Mouse (Mus musculus) MEL (cell line): Measurements from ENCODE around the gene Fth1. TPM values are rescaled to one million over a fixed set of nuclear protein-coding genes. Genes with fewer than 3 reads are reported as not detected.
A peak's percentile ranks its signal among the peaks of the same experiment; 100 is the strongest.

Experiments
- DNase-seq: peaks from one replicate; pipeline ENCODE4 v3.0.0; 2011; ENCODE audit warnings: low read depth, low spot score
- H3K27ac ChIP-seq: 2 replicates; pipeline ENCODE4 v1.5.1; 2012; ENCODE audit warnings: low read depth, mild to moderate bottlenecking, control low read depth, low read length, moderate library complexity; ENCODE audit not compliant: control insufficient read depth
- H3K27me3 ChIP-seq, 2 experiments: fragments of 150-350 bp in 1 of 2; sonication (generic) in 1 of 2; 2 replicates each; pipeline ENCODE4 v1.6.1; 2012; ENCODE audit warnings: low read length in 2 of 2, mild to moderate bottlenecking in 2 of 2, improper control_type of control experiment in 1 of 2, moderate library complexity in 1 of 2; ENCODE audit not compliant: insufficient read depth in 2 of 2, control insufficient read depth in 1 of 2
- H3K36me3 ChIP-seq, 2 experiments: 2 replicates each; pipeline ENCODE4 v1.6.1; 2012 to 2014; ENCODE audit warnings: low read length in 2 of 2, improper control_type of control experiment in 1 of 2, inconsistent platforms in 1 of 2, mild to moderate bottlenecking in 1 of 2; ENCODE audit not compliant: insufficient read depth in 2 of 2, control insufficient read depth in 1 of 2
- H3K4me1 ChIP-seq, 2 experiments: fragments of 150-350 bp in 1 of 2; sonication (generic) in 1 of 2; 2 replicates each; pipeline ENCODE4 v1.6.1; 2012; ENCODE audit warnings: low read length in 2 of 2, improper control_type of control experiment in 1 of 2, mild to moderate bottlenecking in 1 of 2; ENCODE audit not compliant: insufficient read depth in 2 of 2, control insufficient read depth in 1 of 2
- H3K4me3 ChIP-seq, 2 experiments: fragments of 150-350 bp in 1 of 2; sonication (generic) in 1 of 2; 2 replicates each; pipeline ENCODE4 v1.5.1; 2012; ENCODE audit warnings: low read depth in 2 of 2, low read length in 2 of 2, mild to moderate bottlenecking in 2 of 2, moderate library complexity in 2 of 2, control low read depth in 1 of 2, improper control_type of control experiment in 1 of 2; ENCODE audit not compliant: control insufficient read depth in 1 of 2, insufficient read depth in 1 of 2
- H3K79me2 ChIP-seq: 2 replicates; pipeline ENCODE4 v1.6.1; 2012; ENCODE audit warnings: mild to moderate bottlenecking, low read length, moderate library complexity; ENCODE audit not compliant: control insufficient read depth, poor library complexity, insufficient read depth
- H3K9ac ChIP-seq: 2 replicates; pipeline ENCODE4 v1.6.1; 2012; ENCODE audit warnings: low read depth, mild to moderate bottlenecking, control low read depth, low read length, moderate library complexity; ENCODE audit not compliant: control insufficient read depth, poor library complexity, severe bottlenecking
- H3K9me3 ChIP-seq: fragments of 150-350 bp; sonication (generic); replicated peaks from 2 replicates; pipeline ENCODE4 v1.6.1; 2012; ENCODE audit warnings: mild to moderate bottlenecking, low read length, improper control_type of control experiment, moderate library complexity; ENCODE audit not compliant: insufficient read depth
- CHD1 ChIP-seq: IDR thresholded peaks from 2 replicates; pipeline ENCODE4 v1.6.1; 2012; ENCODE audit warnings: low read depth, mild to moderate bottlenecking, inconsistent platforms, low read length, improper control_type of control experiment
- ELF1 ChIP-seq: IDR thresholded peaks from 2 replicates; pipeline ENCODE4 v1.6.1; 2014; ENCODE audit warnings: low read depth, mild to moderate bottlenecking, inconsistent platforms, low read length, improper control_type of control experiment, moderate library complexity
- EP300 ChIP-seq, 2 experiments: IDR thresholded peaks; 2 replicates each; pipeline ENCODE4 v1.6.1; 2011; ENCODE audit warnings: improper control_type of control experiment in 2 of 2, low read length in 2 of 2, low read depth in 1 of 2, mild to moderate bottlenecking in 1 of 2
- ETS1 ChIP-seq: IDR thresholded peaks from 2 replicates; pipeline ENCODE4 v1.6.1; 2012; ENCODE audit warnings: low read depth, mild to moderate bottlenecking, inconsistent platforms, low read length, improper control_type of control experiment, moderate library complexity
- MAFK ChIP-seq: IDR thresholded peaks from 2 replicates; pipeline ENCODE4 v1.6.1; 2011; ENCODE audit warnings: low read depth, mild to moderate bottlenecking, low read length, improper control_type of control experiment, borderline replicate concordance
- MAZ ChIP-seq: IDR thresholded peaks from 2 replicates; pipeline ENCODE4 v1.6.1; 2012; ENCODE audit warnings: low read depth, mild to moderate bottlenecking, inconsistent platforms, low read length, improper control_type of control experiment
- MEF2A ChIP-seq: IDR thresholded peaks from 2 replicates; pipeline ENCODE4 v1.6.1; 2014; ENCODE audit warnings: low read depth, mild to moderate bottlenecking, inconsistent platforms, low read length, improper control_type of control experiment; ENCODE audit not compliant: poor library complexity, insufficient replicate concordance, severe bottlenecking; ENCODE audit errors: extremely low read depth
- MXI1 ChIP-seq: IDR thresholded peaks from 2 replicates; pipeline ENCODE4 v1.6.1; 2011; ENCODE audit warnings: mild to moderate bottlenecking, low read depth, low read length, improper control_type of control experiment
- NELFE ChIP-seq: IDR thresholded peaks from 2 replicates; pipeline ENCODE4 v1.6.1; 2011; ENCODE audit warnings: low read depth, low read length, improper control_type of control experiment
- NRF1 ChIP-seq: IDR thresholded peaks from 2 replicates; pipeline ENCODE4 v1.6.1; 2014; ENCODE audit warnings: low read depth, mild to moderate bottlenecking, inconsistent platforms, low read length, improper control_type of control experiment, moderate library complexity; ENCODE audit not compliant: poor library complexity, insufficient read depth, severe bottlenecking
- POLR2A ChIP-seq, 2 experiments: IDR thresholded peaks; 2 replicates each; pipeline ENCODE4 v1.6.1; 2011 to 2012; ENCODE audit warnings: low read length in 2 of 2, mild to moderate bottlenecking in 2 of 2, control low read depth in 1 of 2, improper control_type of control experiment in 1 of 2, low read depth in 1 of 2, moderate library complexity in 1 of 2; ENCODE audit not compliant: control insufficient read depth in 1 of 2, insufficient read depth in 1 of 2, poor library complexity in 1 of 2
- RAD21 ChIP-seq: IDR thresholded peaks from 2 replicates; pipeline ENCODE4 v1.6.1; 2011; ENCODE audit warnings: mild to moderate bottlenecking, low read depth, low read length, improper control_type of control experiment
- TBP ChIP-seq: IDR thresholded peaks from 2 replicates; pipeline ENCODE4 v1.8.0; 2011; ENCODE audit warnings: low read depth, low read length, improper control_type of control experiment
- TCF12 ChIP-seq: IDR thresholded peaks from 2 replicates; pipeline ENCODE4 v1.6.1; 2014; ENCODE audit warnings: low read depth, mild to moderate bottlenecking, inconsistent platforms, low read length, improper control_type of control experiment, moderate library complexity
- USF2 ChIP-seq, 2 experiments: IDR thresholded peaks; 2 replicates each; pipeline ENCODE4 v1.6.1; 2011 to 2012; ENCODE audit warnings: improper control_type of control experiment in 2 of 2, low read length in 2 of 2, borderline replicate concordance in 1 of 2, inconsistent platforms in 1 of 2, low read depth in 1 of 2, mild to moderate bottlenecking in 1 of 2; ENCODE audit not compliant: insufficient read depth in 1 of 2
- polyA plus RNA-seq, 2 experiments: library from polyadenylated mRNA; stranded (reverse) in 1 of 2; unstranded in 1 of 2; fragments of >175 nt in 1 of 2; fragments of >200 nt in 1 of 2; gene quantifications; 2 replicates each; pipeline versions ENCODE4 v1.2.1 to v1.2.4; 2012; ENCODE audit warnings: low replicate concordance in 2 of 2, low read depth in 1 of 2; ENCODE audit not compliant: insufficient read length in 2 of 2, insufficient read depth in 1 of 2, missing spikeins in 1 of 2
- total RNA-seq: library from RNA; depleted of rRNA; stranded (reverse); fragments of 300-350 nt; gene quantifications from 2 replicates; pipeline ENCODE4 v1.2.3, GENCODE M21; 2012

Fth1 gene
- total and polyA plus RNA-seq, 3 experiments: 444 to 2,175 (median 2,118) TPM

- DNase-seq: peak; percentile 69
- no peaks in the 10 kb centered on the region for H3K27me3 ChIP-seq
Observed at GRCm38 (mm10) chr19:9942539-9943533, 37.6 kb upstream of the Fth1 start.

GRCm38 (mm10) chr19:9945800-9946564 is 34.4 kb upstream of the Fth1 start:
- no peak for DNase-seq
- no peaks in the 10 kb centered on the region for H3K27me3 ChIP-seq
- H3K4me3 ChIP-seq: no peak overlapping the region
- no peak for TF ChIP-seq MAFK
- no peak for TF ChIP-seq MAZ
- TF ChIP-seq ELF1: no peak
- no peak for TF ChIP-seq USF2 (IDR thresholded peaks at IDR 0.05; ENCODE audit: borderline replicate concordance in 1 of 2, insufficient read depth in 1 of 2, low read depth in 1 of 2, low read length in 2 of 2)
- TF ChIP-seq NRF1: no peak
- TF ChIP-seq ETS1: no peak
- no peak for TF ChIP-seq MEF2A
- no peak for TF ChIP-seq TBP
- TF ChIP-seq RAD21: no peak
- TF ChIP-seq CHD1: no peak
- H3K4me1 ChIP-seq: peaks cover 5 to 16% of the 10 kb centered on the region in 2 experiments; a peak in 3 of 4 replicates
- no peak overlapping the region for H3K9ac ChIP-seq
- no peaks in the 10 kb centered on the region for H3K9me3 ChIP-seq
- no peaks in the 10 kb centered on the region for H3K36me3 ChIP-seq
- H3K79me2 ChIP-seq: no peaks in the 10 kb centered on the region
- no peak overlapping the region for H3K27ac ChIP-seq

More at GRCm38 (mm10) chr19:9942539-9943533, 37.6 kb upstream of the Fth1 start:
- no peak overlapping the region for H3K27ac ChIP-seq
- no peaks in the 10 kb centered on the region for H3K9me3 ChIP-seq
- no peaks in the 10 kb centered on the region for H3K36me3 ChIP-seq
- no peaks in the 10 kb centered on the region for H3K79me2 ChIP-seq
- 0 out of 2 replicates have a peak overlapping the region, but pooled peaks have one; percentile 5 for H3K9ac ChIP-seq
- H3K4me1 ChIP-seq: peaks cover 8 to 22% of the 10 kb centered on the region in 2 experiments; a peak in 3 of 4 replicates
- TF ChIP-seq ETS1 (0 out of 2 replicates have a peak, but pooled peaks have one; percentile 15), POLR2A (IDR thresholded peaks at IDR 0.05; ENCODE audit: control insufficient read depth in 1 of 2, insufficient read depth in 1 of 2, low read depth in 1 of 2, low read length in 2 of 2, poor library complexity in 1 of 2) (no peak), EP300 (IDR thresholded peaks at IDR 0.05; ENCODE audit: low read depth in 1 of 2, low read length in 2 of 2) (peak; percentile 14 to 44; a peak in 3 of 4 replicates), TCF12 (0 out of 2 replicates have a peak, but pooled peaks have one; percentile 13), NELFE (no peak), MXI1 (0 out of 2 replicates have a peak, but pooled peaks have one; percentile 15)
- no peak overlapping the region for H3K4me3 ChIP-seq
